Mouse (Mus musculus) neutrophil, adult 5-6 weeks (primary cell): ENCODE measurements around the gene Kcnk1. TPM values are rescaled to one million over a fixed set of nuclear protein-coding genes. Genes with fewer than 3 reads are reported as not detected.

Source experiments
- ATAC-seq: fragments of 151-379, 151-347 bp; 2 replicates; pipeline ENCODE4 v1.8.0; 2017; ENCODE audit warnings: mild to moderate bottlenecking, moderate TSS enrichment; ENCODE audit not compliant: insufficient number of reproducible peaks, poor library complexity, low FRiP score, severe bottlenecking; ENCODE audit errors: extremely low read depth
- total RNA-seq: library from RNA; stranded (forward); fragments of 200-1000 nt; gene quantifications from 2 replicates; pipeline ENCODE4 v1.2.3, GENCODE M21; 2017

Kcnk1 gene
- total RNA-seq, result 1.0 TPM in 1 of 2 replicates, not detected in the other

- no peak for ATAC-seq
These were observed at the start of gene Kcnk1 for GRCm38 (mm10) chr8:125995101-125995986. Kcnk1 (plus strand) TSS chr8:125995170.

GRCm38 (mm10) chr8:125948696-125949308 is 46.2 kb upstream of the Kcnk1 start:
- ATAC-seq, result no peak

- peak; percentile 65 for ATAC-seq
These were observed 44.7 kb upstream of the Kcnk1 start for GRCm38 (mm10) chr8:125950007-125950940.

- no peak for ATAC-seq
These were observed 39.3 kb upstream of the Kcnk1 start for GRCm38 (mm10) chr8:125955671-125956070.

GRCm38 (mm10) chr8:125956796-125957195 is 38.2 kb upstream of the Kcnk1 start:
- ATAC-seq, result no peak

- ATAC-seq, result no peak
These were observed 37.6 kb upstream of the Kcnk1 start for GRCm38 (mm10) chr8:125957226-125957993.

GRCm38 (mm10) chr8:125957994-125958368 is 37.0 kb upstream of the Kcnk1 start:
- no peak for ATAC-seq

- ATAC-seq, result no peak
These were observed 35.6 kb upstream of the Kcnk1 start for GRCm38 (mm10) chr8:125959363-125959771.

GRCm38 (mm10) chr8:125960037-125960436 is 34.9 kb upstream of the Kcnk1 start:
- ATAC-seq, result no peak

GRCm38 (mm10) chr8:125961790-125962189 is 33.2 kb upstream of the Kcnk1 start:
- ATAC-seq, result no peak

GRCm38 (mm10) chr8:125963807-125964211 is 31.2 kb upstream of the Kcnk1 start:
- ATAC-seq, result no peak

- no peak for ATAC-seq
These were observed 23.6 kb upstream of the Kcnk1 start for GRCm38 (mm10) chr8:125971336-125971735.

- no peak for ATAC-seq
These were observed 19.0 kb upstream of the Kcnk1 start for GRCm38 (mm10) chr8:125975981-125976380.

GRCm38 (mm10) chr8:125980826-125981225 is 14.1 kb upstream of the Kcnk1 start:
- ATAC-seq, result no peak

GRCm38 (mm10) chr8:125983515-125983914 is 11.5 kb upstream of the Kcnk1 start:
- no peak for ATAC-seq

- ATAC-seq, result no peak
These were observed 10.8 kb upstream of the Kcnk1 start for GRCm38 (mm10) chr8:125984140-125984539.

- ATAC-seq, result no peak
These were observed 9.6 kb upstream of the Kcnk1 start for GRCm38 (mm10) chr8:125985364-125985763.

- no peak for ATAC-seq
These were observed 7.9 kb upstream of the Kcnk1 start for GRCm38 (mm10) chr8:125986999-125987589.
